Mouse (Mus musculus) left cerebral cortex, adult 2 months (tissue): ENCODE results near the gene Rhox12. TPM values are rescaled to one million over a fixed set of nuclear protein-coding genes. Genes with fewer than 3 reads are reported as not detected.

Experiments
- DNase-seq, 2 experiments: peaks; one replicate each; pipeline ENCODE4 v3.0.0; 2021 to 2022; ENCODE audit warnings: low spot score in 2 of 2, mixed read lengths in 1 of 2; ENCODE audit errors: extremely low spot score in 1 of 2
- H3K27ac ChIP-seq: fragments of 200-600 bp; 2 replicates; pipeline ENCODE4 v1.8.1; 2022
- H3K4me3 ChIP-seq: fragments of 200-600 bp; 2 replicates; pipeline ENCODE4 v1.8.1; 2022
- CTCF ChIP-seq: fragments of 200-600 bp; IDR thresholded peaks from 2 replicates; pipeline ENCODE4 v1.8.1; 2022; ENCODE audit warnings: antibody characterized with exemption, mild to moderate bottlenecking, moderate library complexity
- intact Hi-C: fragments of 180-260 bp; cut with DNase I; formaldehyde crosslinking; loops from one replicate; pipeline ENCODE4 v1.15.1; 2025
- long read RNA-seq, 2 experiments: library from polyadenylated mRNA; stranded (forward); transcript quantifications; one replicate each; pipeline ENCODE4 v2.0.0; 2021; ENCODE audit warnings: borderline mapping rate in 2 of 2
- total RNA-seq, 2 experiments: library from RNA; stranded (reverse); gene quantifications; 2 replicates each; pipeline ENCODE4 v1.2.3; 2021

Rhox12 gene
- not detected for total RNA-seq
- long read RNA-seq, experiment 1, result 0 reads
- long read RNA-seq, experiment 2, result 0 reads

DNA sequence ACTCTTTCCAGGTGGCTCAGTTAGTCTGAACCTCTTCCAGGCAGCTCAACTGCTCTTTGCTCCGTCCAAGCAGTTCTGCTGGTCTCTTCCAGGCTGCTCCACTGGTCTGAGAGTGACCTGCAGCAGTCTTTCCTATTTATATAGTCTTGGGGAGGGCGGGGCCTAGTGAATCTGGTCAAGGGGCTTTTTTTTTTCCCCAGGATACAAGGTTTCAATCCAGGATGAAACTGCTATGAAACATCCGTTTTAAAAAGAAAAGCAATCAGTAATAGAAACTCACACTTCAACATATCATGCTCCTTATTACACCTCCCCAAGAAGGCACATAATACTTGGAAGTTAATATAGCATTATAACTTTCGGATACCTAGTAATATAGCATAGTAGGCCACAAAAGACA lies at the start of gene Rhox12:
TSS of gene Rhox12 (minus strand) at position 101 of the 400 bp plus-strand sequence.
- intact Hi-C loops, result no loop called here
- H3K27ac ChIP-seq, result no peak within 1 kb of the TSS
- DNase-seq, result no peak
- no peak for TF ChIP-seq CTCF
- H3K4me3 ChIP-seq, result no peak within 1 kb of the TSS

DNA sequence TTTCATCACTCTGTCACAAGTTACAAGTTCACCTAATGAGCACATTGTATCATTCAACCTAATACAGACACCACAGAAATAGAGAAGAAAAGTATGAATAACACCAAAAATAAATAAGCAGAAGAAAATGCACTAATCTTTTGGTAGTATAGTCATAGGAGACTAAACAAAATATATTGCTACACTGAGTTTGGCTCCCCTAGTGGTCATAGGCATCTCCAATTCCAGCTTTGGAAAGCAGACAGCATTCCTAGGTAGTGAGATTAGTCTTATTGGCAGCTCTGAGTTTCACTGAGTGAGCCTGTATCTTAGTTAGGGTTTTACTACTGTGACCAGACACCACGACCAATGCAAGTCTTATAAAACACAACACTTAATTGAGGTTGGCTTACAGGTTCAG lies 48.4 kb upstream of the Rhox12 start:
- DNase-seq, result no peak
- TF ChIP-seq CTCF, result peak; percentile 39; the same call in 1 of the 2 replicates
- H3K4me3 ChIP-seq, result no peak overlapping the region
- intact Hi-C loops, result no loop called here
- H3K27ac ChIP-seq, result no peak overlapping the region

DNA sequence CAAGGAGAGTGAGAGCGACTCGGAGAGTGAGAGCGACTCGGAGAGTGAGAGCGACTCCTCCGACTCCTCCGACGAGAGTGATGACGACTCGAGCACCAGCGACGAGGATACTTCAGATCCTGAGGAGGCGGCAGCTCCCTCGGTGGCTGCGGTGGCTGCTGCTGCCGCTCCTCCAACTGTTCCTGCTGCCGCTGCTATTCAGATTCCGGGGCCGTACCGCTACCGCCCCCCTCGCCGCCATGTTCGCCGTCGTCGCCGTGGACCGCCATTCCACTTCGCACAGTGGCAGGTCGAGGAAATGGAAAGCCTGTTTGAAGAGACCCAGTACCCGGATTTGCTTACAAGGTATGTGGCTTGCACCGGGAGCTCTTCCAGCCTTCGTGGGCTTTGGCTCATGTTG lies 10.8 kb upstream of the Rhox12 start:
- intact Hi-C loops, result no loop called here
- no peak for DNase-seq
- Histone ChIP-seq H3K4me3 (no peak overlapping the region), H3K27ac (no peak overlapping the region)
- no peak for TF ChIP-seq CTCF

DNA sequence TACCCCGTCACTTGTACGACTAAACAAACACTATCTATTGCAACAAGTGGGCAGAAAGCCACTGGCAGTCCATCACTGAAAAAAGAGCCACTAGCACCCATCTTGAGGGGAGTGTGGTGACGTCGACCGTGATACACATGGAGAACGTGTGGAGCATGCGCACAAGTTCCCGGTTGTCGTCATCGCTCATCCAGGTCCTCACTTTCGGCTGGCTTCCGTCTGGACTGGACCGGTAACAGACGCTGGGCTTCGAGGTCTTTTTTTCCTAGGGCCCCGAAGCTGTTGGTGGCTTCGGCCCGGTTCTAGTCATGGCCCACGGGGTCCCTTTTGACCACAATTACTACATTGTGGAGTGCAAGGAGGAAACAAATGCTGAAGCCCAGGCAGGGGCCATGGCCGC lies 10.3 kb upstream of the Rhox12 start, which contains the start of gene Rhox13:
TSS of gene Rhox13 (plus strand) at position 238 of the 400 bp plus-strand sequence.
- Histone ChIP-seq H3K4me3 (no peak within 1 kb of the TSS), H3K27ac (no peak within 1 kb of the TSS)
- intact Hi-C loops, result no loop called here
- TF ChIP-seq CTCF, result no peak
- no peak for DNase-seq

DNA sequence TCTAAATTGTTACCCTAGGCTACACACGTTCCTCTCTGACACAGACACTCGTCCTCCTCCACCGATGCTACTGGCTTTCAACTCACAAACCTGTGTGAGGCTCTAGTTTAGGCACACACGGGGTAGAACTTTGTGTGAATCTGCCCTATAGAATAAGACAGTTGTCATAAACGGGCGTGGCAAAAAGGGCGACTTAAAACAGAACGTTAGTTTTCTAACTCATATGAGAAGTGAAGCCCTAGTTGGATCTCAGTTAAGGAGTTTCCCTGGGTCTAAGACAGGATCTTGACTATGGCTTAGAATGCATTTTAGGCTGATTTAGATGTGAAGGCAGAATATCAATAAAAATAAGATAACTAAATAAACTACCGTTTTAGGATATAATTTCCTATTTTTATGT lies 25.7 kb downstream of the Rhox12 start, which contains the start of gene Rhox11:
TSS of gene Rhox11 (minus strand) at position 101 of the 400 bp plus-strand sequence.
- intact Hi-C loops, result loop anchor here (10.0 kb wide), 1 partner anchor 90 kb away; no protein-coding TSS in a partner anchor
- Histone ChIP-seq H3K4me3 (no peak within 1 kb of the TSS), H3K27ac (no peak within 1 kb of the TSS)
- TF ChIP-seq CTCF, result no peak
- DNase-seq, result no peak

DNA sequence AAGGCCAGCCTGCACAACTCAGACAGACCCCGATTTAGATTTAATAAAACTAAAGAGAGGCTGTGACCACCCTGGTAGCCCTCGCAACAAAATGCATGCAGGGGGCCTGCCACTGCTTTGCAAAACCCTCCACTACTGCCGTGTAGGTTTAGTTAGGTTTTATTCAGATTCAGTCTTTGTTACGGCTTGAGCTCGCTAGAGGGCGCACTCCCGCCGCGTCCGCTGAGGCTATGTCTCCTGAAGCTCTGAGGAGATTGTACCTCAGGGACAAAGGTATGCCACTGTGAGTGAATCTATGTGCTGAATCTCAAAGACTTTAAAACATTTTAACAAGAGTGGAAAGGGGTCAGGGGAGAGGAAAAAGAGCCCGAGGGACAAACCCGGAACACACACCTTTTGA lies 26.5 kb downstream of the Rhox12 start:
- Histone ChIP-seq H3K4me3 (no peak overlapping the region), H3K27ac (no peak overlapping the region)
- peak; percentile 68 for TF ChIP-seq CTCF
- intact Hi-C loops, result loop anchor here (5.0 to 10.0 kb wide), 2 partner anchors 91 to 348 kb away; no protein-coding TSS in a partner anchor
- DNase-seq, result peak; percentile 24 to 51

DNA sequence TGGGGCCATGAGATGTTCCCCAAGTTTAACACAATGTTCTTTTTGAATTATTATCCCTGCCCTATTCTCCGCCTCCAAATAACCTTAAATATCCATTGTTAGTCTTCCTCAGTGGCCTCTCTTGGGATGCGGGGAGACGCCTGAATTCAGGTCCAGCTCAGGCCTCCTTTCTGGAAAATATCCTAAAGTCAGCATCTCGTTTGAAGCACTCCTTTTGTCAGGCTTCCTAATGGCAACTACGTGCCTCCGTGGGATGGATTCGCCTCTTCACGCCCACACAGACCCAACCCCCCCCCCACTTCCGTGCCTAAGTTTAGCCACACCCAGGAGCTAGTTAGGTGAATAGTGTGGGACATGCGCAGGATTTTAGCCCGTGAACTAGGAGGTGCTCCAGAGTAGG lies 44.5 kb downstream of the Rhox12 start, which contains the start of gene Rhox10:
TSS of gene Rhox10 (plus strand) at position 301 of the 400 bp plus-strand sequence.
- DNase-seq, result no peak
- H3K27ac ChIP-seq, result no peak within 1 kb of the TSS
- no peak for TF ChIP-seq CTCF
- intact Hi-C loops, result no loop called here
- H3K4me3 ChIP-seq, result no peak within 1 kb of the TSS

DNA sequence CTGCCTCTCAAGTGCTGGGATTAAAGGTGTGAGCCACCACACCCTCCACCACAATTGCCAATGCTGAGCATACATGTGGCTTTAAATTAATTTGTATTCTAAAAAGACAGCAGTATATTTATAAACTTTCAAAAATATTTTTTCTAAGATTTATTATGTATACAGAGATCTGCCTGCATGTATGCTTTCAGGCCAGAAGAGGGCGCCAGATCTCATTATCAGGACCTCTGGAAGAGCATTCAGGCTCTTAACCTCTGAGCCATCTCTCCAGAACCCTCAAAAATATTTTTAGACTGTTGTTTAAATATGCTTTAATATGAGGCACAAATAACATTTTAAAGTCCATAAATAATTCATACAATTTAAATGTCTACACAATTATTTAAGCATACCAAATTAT lies 49.2 kb downstream of the Rhox12 start:
- intact Hi-C loops, result no loop called here
- Histone ChIP-seq H3K27ac (no peak overlapping the region), H3K4me3 (no peak overlapping the region)
- no peak for DNase-seq
- TF ChIP-seq CTCF, result peak; percentile 70

Other genes with a start within 250 kb of the Rhox12 start
- gene Rhox8, start 232.0 kb downstream of the Rhox12 start, total RNA-seq, result not detected
- gene Rhox7b, start 213.7 kb downstream of the Rhox12 start, total RNA-seq, result not detected
- gene Rhox9, start 209.1 kb downstream of the Rhox12 start, total RNA-seq, result not detected
- not detected for gene Btg1-ps1, start 92.1 kb downstream of the Rhox12 start, total RNA-seq
- not detected for gene Btg1-ps2, start 67.8 kb downstream of the Rhox12 start, total RNA-seq
- not detected for gene Rhox10, start 44.4 kb downstream of the Rhox12 start, total RNA-seq
- not detected for gene Rhox11, start 25.8 kb downstream of the Rhox12 start, total RNA-seq
- gene Rhox13, start 10.3 kb upstream of the Rhox12 start, total RNA-seq, result not detected
- gene Zbtb33, start 78.9 kb upstream of the Rhox12 start, total RNA-seq, result 10 to 100 TPM; 23.1 to 24.1 TPM
- gene Tmem255a, start 141.5 kb upstream of the Rhox12 start, total RNA-seq, result 10 to 100 TPM; 16.9 to 26.7 TPM
- not detected for gene Atp1b4, start 205.3 kb upstream of the Rhox12 start, total RNA-seq